Mouse (Mus musculus) ZHBTc4 (cell line): ENCODE measurements around the gene Mlx.

Experiments
- DNase-seq: peaks from one replicate; pipeline ENCODE4 v3.0.0-alpha.2; 2011; ENCODE audit warnings: low read depth, low spot score

Gene Mlx

GRCm38 (mm10) chr11:101086756-101087681 is at the start of gene Mlx:
Gene Mlx, plus strand, starts transcription at chr11:101087277.
- DNase-seq = peak; percentile 95

- no peak for DNase-seq
Observed at GRCm38 (mm10) chr11:101037795-101038194, 49.3 kb upstream of the Mlx start.

- DNase-seq = no peak
Observed at GRCm38 (mm10) chr11:101045826-101046225, 41.3 kb upstream of the Mlx start.

GRCm38 (mm10) chr11:101046440-101046839 is 40.6 kb upstream of the Mlx start:
- DNase-seq = no peak

GRCm38 (mm10) chr11:101047502-101047901 is 39.6 kb upstream of the Mlx start:
- no peak for DNase-seq

- no peak for DNase-seq
Observed at GRCm38 (mm10) chr11:101050359-101050758, 36.7 kb upstream of the Mlx start.

- DNase-seq = no peak
Observed at GRCm38 (mm10) chr11:101051051-101051493, 36.0 kb upstream of the Mlx start.

GRCm38 (mm10) chr11:101051617-101052016 is 35.5 kb upstream of the Mlx start:
- no peak for DNase-seq

- no peak for DNase-seq
Observed at GRCm38 (mm10) chr11:101052751-101053473, 34.2 kb upstream of the Mlx start.

- DNase-seq = peak; percentile 70
Observed at GRCm38 (mm10) chr11:101053974-101054373, 33.1 kb upstream of the Mlx start.

- no peak for DNase-seq
Observed at GRCm38 (mm10) chr11:101055418-101055817, 31.7 kb upstream of the Mlx start.

GRCm38 (mm10) chr11:101056885-101057284 is 30.2 kb upstream of the Mlx start:
- DNase-seq = no peak

GRCm38 (mm10) chr11:101057860-101058259 is 29.2 kb upstream of the Mlx start:
- DNase-seq = peak; percentile 84

- DNase-seq = no peak
Observed at GRCm38 (mm10) chr11:101058726-101059125, 28.4 kb upstream of the Mlx start.

GRCm38 (mm10) chr11:101059473-101059872 is 27.6 kb upstream of the Mlx start:
- no peak for DNase-seq

- no peak for DNase-seq
Observed at GRCm38 (mm10) chr11:101060126-101060525, 27.0 kb upstream of the Mlx start.

GRCm38 (mm10) chr11:101061049-101061448 is 26.0 kb upstream of the Mlx start:
- DNase-seq = no peak

- no peak for DNase-seq
Observed at GRCm38 (mm10) chr11:101062165-101062884, 24.8 kb upstream of the Mlx start.

GRCm38 (mm10) chr11:101062971-101063675 is 24.0 kb upstream of the Mlx start:
- no peak for DNase-seq

- peak; percentile 60 for DNase-seq
Observed at GRCm38 (mm10) chr11:101063676-101064327, 23.3 kb upstream of the Mlx start.

GRCm38 (mm10) chr11:101064462-101064861 is 22.6 kb upstream of the Mlx start:
- DNase-seq = no peak
